ENCODE assay signal across 12 mouse cellular contexts in genomic region chr13:71050646-71051045, GRCm38 (mm10).
DNase-seq lines count a peak whose midpoint lies in the region; ATAC-seq lines count a peak whose summit lies in the region.
"Had no signal": no experiment of that assay in that cellular context is flagged by ENCODE, and none has a peak within 500 bp of the region (broad histone marks: within the 10 kb centered on the region; RNA-seq: fewer than 3 reads in every experiment).

No protein-coding gene starts in this region.

- peak overlapping the region; percentile 10; the same call in 1 of the 2 replicates for H3K4me2 ChIP-seq in kidney, embryonic 14.5 days (replicated peaks; ENCODE audit: low read depth, low read length)
- peak overlapping the region; percentile 18 for H3K4me2 ChIP-seq in hindbrain, embryonic 16.5 days (ENCODE audit: low read length)
- H3K4me2 ChIP-seq: liver, embryonic 15.5 days had no signal

- H3K4me1 ChIP-seq in kidney, embryonic 14.5 days (ENCODE audit: control insufficient read depth, insufficient read depth, low read length), result no peaks in the 10 kb centered on the region
- no peaks in the 10 kb centered on the region for H3K4me1 ChIP-seq in hindbrain, embryonic 16.5 days (ENCODE audit: control insufficient read depth, insufficient read depth, low read depth, low read length)
- H3K4me1 ChIP-seq: liver, embryonic 15.5 days had no signal

- no peaks in the 10 kb centered on the region for H3K9me3 ChIP-seq in kidney, embryonic 14.5 days (ENCODE audit: control insufficient read depth, low read length)
- no peaks in the 10 kb centered on the region for H3K9me3 ChIP-seq in hindbrain, embryonic 16.5 days (ENCODE audit: control insufficient read depth, low read length)
- H3K9me3 ChIP-seq: liver, embryonic 15.5 days had no signal

- H3K27me3 ChIP-seq in kidney, embryonic 14.5 days (ENCODE audit: control insufficient read depth, insufficient read depth, low read length), result no peaks in the 10 kb centered on the region
- no peaks in the 10 kb centered on the region for H3K27me3 ChIP-seq in hindbrain, embryonic 16.5 days (replicated peaks; ENCODE audit: control insufficient read depth, insufficient read depth, low read length)
- H3K27me3 ChIP-seq: liver, embryonic 15.5 days had no signal

- H3K27ac ChIP-seq in kidney, embryonic 14.5 days (ENCODE audit: low read depth, low read length), result no peak overlapping the region
- H3K27ac ChIP-seq in hindbrain, embryonic 16.5 days (ENCODE audit: low read depth, low read length), result no peak overlapping the region
- H3K27ac ChIP-seq: liver, embryonic 15.5 days had no signal

- DNase-seq in kidney, postnatal 4 days, result no peak
- DNase-seq in ES-CJ7 (ENCODE audit: low read depth, low spot score), result peak; percentile 15
- peak; percentile 32 for DNase-seq in embryo, embryonic 10 days (ENCODE audit: low spot score)
- no peak for DNase-seq in cerebellum, postnatal 14 days
- DNase-seq in ovary, postnatal 10 days (ENCODE audit: low spot score), result no peak
- DNase-seq: adrenal gland, postnatal 14 days; cerebellum, adult 2 months; right cerebral cortex, postnatal 14 days had no signal

- ATAC-seq in kidney, embryonic 14.5 days (ENCODE audit: low FRiP score, low TSS enrichment), result no peak
- no peak for ATAC-seq in hindbrain, embryonic 16.5 days

- no peak overlapping the region; the same call in 1 of the 2 replicates for H3K4me3 ChIP-seq in kidney, embryonic 14.5 days (ENCODE audit: low read length)
- H3K4me3 ChIP-seq in hindbrain, embryonic 16.5 days (ENCODE audit: low read length), result no peak overlapping the region
- H3K4me3 ChIP-seq: liver, embryonic 15.5 days; myocyte had no signal

- no peak overlapping the region for H3K9ac ChIP-seq in kidney, embryonic 14.5 days (ENCODE audit: low read depth, low read length)
- H3K9ac ChIP-seq in hindbrain, embryonic 16.5 days (ENCODE audit: low read depth, low read length), result no peak overlapping the region
- H3K9ac ChIP-seq: liver, embryonic 15.5 days had no signal

- WGBS in kidney, embryonic 14.5 days, result 40% methylated on average over 13 of the region's 13 CpGs
- WGBS in hindbrain, embryonic 16.5 days, result 29% methylated on average over 13 of the region's 13 CpGs

- no peaks in the 10 kb centered on the region for H3K36me3 ChIP-seq in kidney, embryonic 14.5 days (ENCODE audit: control insufficient read depth, insufficient read depth, low read length)
- no peaks in the 10 kb centered on the region for H3K36me3 ChIP-seq in hindbrain, embryonic 16.5 days (ENCODE audit: control insufficient read depth, insufficient read depth, low read length)
- H3K36me3 ChIP-seq: liver, embryonic 15.5 days had no signal

Comparison
In these comparisons a context has a peak if more than half of its experiments do, and no peak if none do; other contexts are left out.
1. DNase-seq: peak in ES-CJ7 (single experiment) and embryo, embryonic 10 days (single experiment); none in kidney, postnatal 4 days (0 of 2), cerebellum, postnatal 14 days (0 of 2) and ovary, postnatal 10 days (single experiment).